Mouse (Mus musculus) embryonic facial prominence, embryonic 14.5 days (tissue): ENCODE measurements at regions not wholly inside any gene's neighbourhood (a gene's known extent, or its start where the extent isn't known, plus 50 kb on each side); places are given as distances from the start of the nearest gene placed in this dataset.

Source experiments
- ATAC-seq: fragments of 200-750 bp; cut with Nextera tagmentation; 2 replicates; pipeline ENCODE4 v1.8.0; 2017; ENCODE audit warnings: low read depth, moderate number of reproducible peaks, moderate TSS enrichment
- DNase-seq: peaks from one replicate; pipeline ENCODE4 v3.0.0-alpha.2; 2015; ENCODE audit warnings: low spot score
- H3K27ac ChIP-seq: fragments of 300-500 bp; sonication (generic); replicated peaks from 2 replicates; pipeline ENCODE4 v1.5.1; 2014; ENCODE audit warnings: low read depth, mild to moderate bottlenecking, low read length, moderate library complexity
- H3K27me3 ChIP-seq: fragments of 300-500 bp; sonication (generic); replicated peaks from 2 replicates; pipeline ENCODE4 v1.6.1; 2014; ENCODE audit warnings: low read length; ENCODE audit not compliant: control insufficient read depth, insufficient read depth
- H3K36me3 ChIP-seq: fragments of 300-500 bp; sonication (generic); 2 replicates; pipeline ENCODE4 v1.6.1; 2014; ENCODE audit warnings: low read length, mixed read lengths; ENCODE audit not compliant: control insufficient read depth, insufficient read depth
- H3K4me1 ChIP-seq: fragments of 300-500 bp; sonication (generic); 2 replicates; pipeline ENCODE4 v1.6.1; 2014; ENCODE audit warnings: antibody characterized with exemption, low read length; ENCODE audit not compliant: control insufficient read depth, insufficient read depth
- H3K4me2 ChIP-seq: fragments of 300-500 bp; sonication (generic); 2 replicates; pipeline ENCODE4 v1.6.1; 2014; ENCODE audit warnings: low read depth, mild to moderate bottlenecking, low read length, moderate library complexity, mixed read lengths
- H3K4me3 ChIP-seq: fragments of 300-500 bp; sonication (generic); 2 replicates; pipeline ENCODE4 v1.5.1; 2014; ENCODE audit warnings: low read depth, mild to moderate bottlenecking, low read length
- H3K9ac ChIP-seq: fragments of 300-500 bp; sonication (generic); 2 replicates; pipeline ENCODE4 v1.6.1; 2014; ENCODE audit warnings: low read depth, mild to moderate bottlenecking, low read length, moderate library complexity, mixed read lengths
- H3K9me3 ChIP-seq: fragments of 300-500 bp; sonication (generic); 2 replicates; pipeline ENCODE4 v1.6.1; 2016; ENCODE audit warnings: low read length; ENCODE audit not compliant: control insufficient read depth
- WGBS: fragments of 180-500 bp; shearing (Covaris S2); extraction: QIAGEN DNeasy Blood & Tissue Kit; methylation state at CpG from one replicate; pipeline ENCODE4 v1.1.7; 2014; 5-methylcytosine and 5-hydroxymethylcytosine counted together

DNA sequence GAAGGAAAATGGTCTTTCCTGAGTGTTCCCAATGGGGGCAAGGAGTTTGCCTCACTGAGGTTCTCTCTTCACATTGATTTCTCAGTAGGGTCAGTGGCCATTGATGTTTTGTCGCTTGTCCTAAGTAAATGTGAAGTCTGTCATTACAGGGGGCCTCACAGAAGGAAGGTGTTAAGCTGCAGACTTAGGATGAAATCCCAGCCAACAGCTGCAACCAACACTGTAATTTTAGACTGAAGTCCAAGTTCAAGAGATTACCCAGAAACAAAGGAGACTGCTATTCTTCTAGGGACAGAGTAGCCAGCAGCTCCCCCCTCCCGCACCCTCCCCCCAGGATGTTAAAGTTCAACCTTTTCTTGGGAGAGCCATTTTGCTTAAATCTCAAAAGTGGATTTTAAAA lies 176.0 kb downstream of the Tmsb4x start:
- Histone ChIP-seq H3K4me1 (no peaks in the 10 kb centered on the region), H3K9me3 (no peaks in the 10 kb centered on the region), H3K9ac (no peak overlapping the region), H3K4me3 (no peak overlapping the region), H3K27me3 (0 out of 2 replicates have a peak, but pooled peaks cover 8% of the 10 kb centered on the region), H3K36me3 (no peaks in the 10 kb centered on the region), H3K4me2 (no peak overlapping the region), H3K27ac (0 out of 2 replicates have a peak overlapping the region, but pooled peaks have one; percentile 10)
- DNase-seq: peak; percentile 31
- 66% methylated on average over 2 of the region's 2 CpGs for WGBS
- ATAC-seq: peak; percentile 70; the same call in 1 of the 2 replicates

GRCm38 (mm10) chrX:167032586-167032985 lies 176.5 kb downstream of the Tmsb4x start:
- DNase-seq (peak; percentile 45), ATAC-seq (peak; percentile 57; the same call in 1 of the 2 replicates)
- H3K27me3 ChIP-seq: 0 out of 2 replicates have a peak, but pooled peaks cover 8% of the 10 kb centered on the region
- H3K9ac ChIP-seq: no peak overlapping the region
- H3K4me3 ChIP-seq: no peak overlapping the region
- 41% methylated on average over 3 of the region's 3 CpGs for WGBS
- H3K36me3 ChIP-seq: no peaks in the 10 kb centered on the region
- H3K9me3 ChIP-seq: no peaks in the 10 kb centered on the region
- no peak overlapping the region for H3K4me2 ChIP-seq
- no peaks in the 10 kb centered on the region for H3K4me1 ChIP-seq
- 0 out of 2 replicates have a peak overlapping the region, but pooled peaks have one; percentile 10 for H3K27ac ChIP-seq

GRCm38 (mm10) chrX:167031543-167031942 lies 177.6 kb downstream of the Tmsb4x start:
- H3K9me3 ChIP-seq: no peaks in the 10 kb centered on the region
- H3K4me1 ChIP-seq: no peaks in the 10 kb centered on the region
- 0 out of 2 replicates have a peak, but pooled peaks cover 8% of the 10 kb centered on the region for H3K27me3 ChIP-seq
- H3K27ac ChIP-seq: no peak overlapping the region
- no peak for DNase-seq
- H3K4me3 ChIP-seq: no peak overlapping the region
- ATAC-seq: no peak
- H3K36me3 ChIP-seq: no peaks in the 10 kb centered on the region
- H3K4me2 ChIP-seq: no peak overlapping the region
- H3K9ac ChIP-seq: no peak overlapping the region
- WGBS: 64% methylated on average over 2 of the region's 2 CpGs

DNA sequence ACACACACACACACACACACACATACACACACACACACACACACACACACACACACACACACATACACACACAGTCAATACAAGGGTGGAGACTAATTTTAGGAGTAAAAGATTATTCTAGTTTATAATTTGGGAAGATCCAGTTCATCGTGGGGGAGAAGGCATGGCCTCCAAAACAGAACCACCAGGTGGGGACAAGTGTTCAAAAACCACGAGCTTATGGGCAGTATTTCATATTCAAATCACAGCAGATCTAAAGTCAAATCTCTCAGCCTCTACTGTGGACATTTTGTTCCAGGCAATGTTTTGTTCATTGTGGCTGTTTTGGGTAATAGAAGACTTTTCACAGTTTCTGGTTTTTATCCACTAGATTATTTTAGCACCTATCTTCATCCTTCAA lies 193.5 kb downstream of the Tmsb4x start:
- WGBS: 69% methylated on average over 2 of the region's 2 CpGs
- Histone ChIP-seq H3K4me3 (no peak overlapping the region), H3K4me2 (no peak overlapping the region), H3K4me1 (no peaks in the 10 kb centered on the region), H3K36me3 (no peaks in the 10 kb centered on the region), H3K9me3 (no peaks in the 10 kb centered on the region), H3K27ac (no peak overlapping the region), H3K9ac (no peak overlapping the region), H3K27me3 (peaks cover 8% of the 10 kb centered on the region)
- ATAC-seq (no peak), DNase-seq (no peak)

- Histone ChIP-seq H3K4me1 (no peaks in the 10 kb centered on the region), H3K9ac (no peak overlapping the region), H3K27ac (no peak overlapping the region), H3K36me3 (no peaks in the 10 kb centered on the region), H3K4me2 (no peak overlapping the region), H3K9me3 (no peaks in the 10 kb centered on the region), H3K27me3 (peaks cover 8% of the 10 kb centered on the region), H3K4me3 (no peak overlapping the region)
- ATAC-seq (no peak), DNase-seq (no peak)
- 57% methylated on average over 2 of the region's 2 CpGs for WGBS
Observed at GRCm38 (mm10) chrX:167014322-167014721, 194.8 kb downstream of the Tmsb4x start.

GRCm38 (mm10) chrX:167012891-167013290 lies 196.2 kb downstream of the Tmsb4x start:
- no peaks in the 10 kb centered on the region for H3K4me1 ChIP-seq
- H3K4me3 ChIP-seq: no peak overlapping the region
- ATAC-seq (no peak), DNase-seq (peak; percentile 23)
- no peak overlapping the region for H3K9ac ChIP-seq
- no peaks in the 10 kb centered on the region for H3K9me3 ChIP-seq
- 69% methylated on average over 4 of the region's 4 CpGs for WGBS
- H3K27ac ChIP-seq: no peak overlapping the region
- peaks cover 10% of the 10 kb centered on the region for H3K27me3 ChIP-seq
- H3K36me3 ChIP-seq: no peaks in the 10 kb centered on the region
- H3K4me2 ChIP-seq: no peak overlapping the region

- WGBS: 80% methylated on average over 1 of the region's 1 CpGs
- H3K4me2 ChIP-seq: no peak overlapping the region
- no peaks in the 10 kb centered on the region for H3K36me3 ChIP-seq
- H3K9ac ChIP-seq: no peak overlapping the region
- peaks cover 6% of the 10 kb centered on the region for H3K27me3 ChIP-seq
- H3K9me3 ChIP-seq: no peaks in the 10 kb centered on the region
- no peak overlapping the region for H3K4me3 ChIP-seq
- no peak overlapping the region for H3K27ac ChIP-seq
- DNase-seq (no peak), ATAC-seq (no peak)
- no peaks in the 10 kb centered on the region for H3K4me1 ChIP-seq
Observed at GRCm38 (mm10) chrX:167011977-167012542, 197.1 kb downstream of the Tmsb4x start.

DNA sequence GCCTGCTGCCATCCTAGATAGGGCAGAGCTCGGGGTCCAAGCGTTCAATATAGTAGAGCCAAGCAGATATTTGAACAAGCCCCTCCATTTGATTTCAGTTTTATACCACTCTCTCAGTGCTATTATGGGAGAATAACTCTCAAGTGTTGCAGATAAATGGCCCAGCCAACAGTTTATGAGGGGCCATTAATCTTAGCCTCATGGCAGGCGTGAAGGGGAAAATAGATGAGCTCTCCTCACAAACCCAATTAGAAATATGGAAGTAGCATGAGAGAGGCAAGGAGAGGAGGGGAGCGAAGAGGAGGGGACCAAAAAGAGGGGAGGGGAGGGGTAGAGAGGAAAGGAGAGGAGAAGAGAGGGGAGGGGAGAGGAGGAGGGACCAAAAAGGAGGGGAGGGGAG lies 213.3 kb downstream of the Tmsb4x start:
- DNase-seq (no peak), ATAC-seq (no peak)
- no peaks in the 10 kb centered on the region for H3K4me1 ChIP-seq
- peaks cover 3% of the 10 kb centered on the region for H3K27me3 ChIP-seq
- H3K4me2 ChIP-seq: no peak overlapping the region
- no peak overlapping the region for H3K9ac ChIP-seq
- no peaks in the 10 kb centered on the region for H3K9me3 ChIP-seq
- H3K4me3 ChIP-seq: no peak overlapping the region
- H3K27ac ChIP-seq: no peak overlapping the region
- no peaks in the 10 kb centered on the region for H3K36me3 ChIP-seq
- WGBS: 86% methylated on average over 4 of the region's 4 CpGs

GRCm38 (mm10) chrX:166981003-166981402 lies 228.1 kb downstream of the Tmsb4x start:
- no peaks in the 10 kb centered on the region for H3K9me3 ChIP-seq
- no peaks in the 10 kb centered on the region for H3K4me1 ChIP-seq
- ATAC-seq (no peak), DNase-seq (no peak)
- WGBS: 75% methylated on average over 6 of the region's 6 CpGs
- H3K4me2 ChIP-seq: no peak overlapping the region
- H3K27ac ChIP-seq: no peak overlapping the region
- H3K4me3 ChIP-seq: no peak overlapping the region
- peaks cover 5% of the 10 kb centered on the region; the same call in 1 of the 2 replicates for H3K27me3 ChIP-seq
- no peaks in the 10 kb centered on the region for H3K36me3 ChIP-seq
- H3K9ac ChIP-seq: no peak overlapping the region
